Mouse (Mus musculus) testis, adult 2 months (tissue): ENCODE measurements around the gene Grin3b. TPM values are rescaled to one million over a fixed set of nuclear protein-coding genes. Genes with fewer than 3 reads are reported as not detected.

Source experiments
- H3K27ac ChIP-seq: fragments of 200-500 bp; 2 replicates; pipeline ENCODE4 v1.5.1; 2012; ENCODE audit warnings: low read depth, low read length; ENCODE audit not compliant: control insufficient read depth, insufficient read depth
- H3K27me3 ChIP-seq: fragments of 200-500 bp; 2 replicates; pipeline ENCODE4 v1.6.1; 2012; ENCODE audit warnings: mild to moderate bottlenecking, low read length, moderate library complexity; ENCODE audit not compliant: control insufficient read depth, insufficient read depth
- H3K36me3 ChIP-seq: fragments of 200-500 bp; 2 replicates; pipeline ENCODE4 v1.6.1; 2012; ENCODE audit warnings: mild to moderate bottlenecking, low read length; ENCODE audit not compliant: control insufficient read depth, insufficient read depth
- H3K4me1 ChIP-seq: fragments of 200-500 bp; 2 replicates; pipeline ENCODE4 v1.6.1; 2012; ENCODE audit warnings: low read length; ENCODE audit not compliant: control insufficient read depth, insufficient read depth
- H3K4me3 ChIP-seq: fragments of 200-500 bp; 2 replicates; pipeline ENCODE4 v1.5.1; 2012; ENCODE audit warnings: low read depth, mild to moderate bottlenecking, low read length, moderate library complexity, mixed read lengths; ENCODE audit not compliant: control insufficient read depth
- CTCF ChIP-seq: fragments of 200-500 bp; IDR thresholded peaks from 2 replicates; pipeline ENCODE4 v1.5.1; 2012; ENCODE audit warnings: low read depth, mild to moderate bottlenecking, inconsistent platforms, low read length, moderate library complexity; ENCODE audit not compliant: control insufficient read depth, insufficient read depth, insufficient replicate concordance
- POLR2A ChIP-seq: fragments of 200-500 bp; IDR thresholded peaks from 2 replicates; pipeline ENCODE4 v1.6.1; 2012; ENCODE audit warnings: low read depth, mild to moderate bottlenecking, inconsistent platforms, low read length, moderate library complexity; ENCODE audit not compliant: control insufficient read depth
- polyA plus RNA-seq: library from polyadenylated mRNA; depleted of rRNA; stranded (reverse); fragments of >200 nt; gene quantifications from 2 replicates; pipeline ENCODE4 v1.2.3, GENCODE M21; 2012

Grin3b gene
- polyA plus RNA-seq, 1 experiment = 17.4 TPM

DNA sequence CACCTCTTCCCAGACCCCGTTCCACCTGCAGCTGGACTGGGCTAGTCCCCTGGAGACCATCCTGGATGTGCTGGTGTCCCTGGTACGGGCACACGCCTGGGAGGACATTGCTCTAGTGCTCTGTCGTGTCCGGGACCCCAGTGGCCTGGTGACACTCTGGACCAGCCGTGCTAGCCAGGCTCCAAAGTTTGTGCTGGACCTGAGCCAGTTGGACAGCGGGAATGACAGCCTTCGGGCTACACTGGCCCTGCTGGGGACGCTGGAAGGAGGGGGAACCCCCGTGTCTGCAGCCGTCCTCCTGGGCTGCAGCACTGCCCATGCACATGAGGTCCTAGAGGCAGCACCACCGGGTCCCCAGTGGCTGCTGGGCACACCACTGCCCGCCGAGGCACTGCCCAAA is 2.3 kb downstream of the Grin3b start:
- Histone ChIP-seq H3K27me3 (no peaks in the 10 kb centered on the region), H3K4me3 (no peak overlapping the region), H3K4me1 (peaks cover 33% of the 10 kb centered on the region), H3K36me3 (no peaks in the 10 kb centered on the region), H3K27ac (no peak overlapping the region)
- no peak for TF ChIP-seq POLR2A
- no peak for TF ChIP-seq CTCF

DNA sequence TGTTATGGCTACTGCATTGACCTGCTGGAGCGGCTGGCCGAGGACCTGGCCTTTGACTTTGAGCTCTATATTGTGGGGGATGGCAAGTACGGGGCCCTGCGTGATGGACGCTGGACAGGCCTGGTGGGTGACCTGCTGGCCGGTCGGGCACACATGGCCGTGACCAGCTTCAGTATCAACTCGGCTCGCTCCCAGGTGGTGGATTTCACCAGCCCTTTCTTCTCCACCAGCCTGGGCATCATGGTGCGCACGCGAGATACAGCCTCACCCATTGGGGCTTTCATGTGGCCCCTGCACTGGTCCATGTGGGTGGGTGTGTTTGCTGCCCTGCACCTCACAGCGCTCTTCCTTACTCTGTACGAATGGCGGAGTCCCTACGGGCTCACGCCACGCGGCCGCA is 3.6 kb downstream of the Grin3b start:
- TF ChIP-seq POLR2A = no peak
- no peak for TF ChIP-seq CTCF
- Histone ChIP-seq H3K27ac (no peak overlapping the region), H3K27me3 (no peaks in the 10 kb centered on the region), H3K4me1 (peaks cover 36% of the 10 kb centered on the region), H3K4me3 (peak overlapping the region; percentile 39), H3K36me3 (no peaks in the 10 kb centered on the region; the same call in 1 of the 2 replicates)

- TF ChIP-seq CTCF = no peak
- TF ChIP-seq POLR2A = no peak
- H3K27me3 ChIP-seq = no peaks in the 10 kb centered on the region
- peaks cover 36% of the 10 kb centered on the region for H3K4me1 ChIP-seq
- no peak overlapping the region for H3K27ac ChIP-seq
- peak overlapping the region; percentile 39 for H3K4me3 ChIP-seq
- no peaks in the 10 kb centered on the region; the same call in 1 of the 2 replicates for H3K36me3 ChIP-seq
Measured at GRCm38 (mm10) chr10:79974668-79975067, 4.2 kb downstream of the Grin3b start.

DNA sequence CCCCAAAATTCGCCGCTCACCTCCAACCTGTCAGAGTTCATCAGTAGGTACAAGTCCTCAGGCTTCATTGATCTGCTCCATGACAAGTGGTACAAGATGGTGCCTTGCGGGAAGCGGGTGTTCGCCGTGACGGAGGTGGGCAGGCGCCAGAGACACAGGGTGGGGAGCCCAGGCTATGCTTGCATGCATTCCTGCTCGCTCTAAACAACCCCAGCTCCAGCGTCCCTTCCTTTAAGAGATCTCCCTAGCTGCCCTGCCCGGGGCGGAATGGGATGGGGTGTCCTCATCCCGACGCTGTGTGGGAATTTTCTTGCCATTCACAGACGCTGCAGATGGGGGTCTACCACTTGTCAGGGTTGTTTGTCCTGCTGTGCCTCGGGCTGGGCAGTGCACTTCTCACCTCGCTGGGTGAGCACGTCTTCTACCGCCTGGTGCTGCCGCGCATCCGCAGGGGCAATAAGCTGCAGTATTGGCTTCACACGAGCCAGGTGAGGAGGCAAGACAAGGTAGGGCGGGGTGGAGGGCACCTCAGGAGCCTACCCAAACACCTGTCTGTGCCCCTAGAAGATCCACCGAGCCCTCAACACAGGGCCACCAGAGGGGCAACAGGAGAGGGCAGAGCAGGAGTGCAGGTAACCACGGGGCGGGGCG is 5.7 kb downstream of the Grin3b start:
- no peaks in the 10 kb centered on the region for H3K27me3 ChIP-seq
- H3K4me3 ChIP-seq = peak overlapping the region; percentile 2
- H3K27ac ChIP-seq = no peak overlapping the region
- H3K36me3 ChIP-seq = no peaks in the 10 kb centered on the region; the same call in 1 of the 2 replicates
- no peak for TF ChIP-seq CTCF
- TF ChIP-seq POLR2A = no peak
- H3K4me1 ChIP-seq = peaks cover 28% of the 10 kb centered on the region

DNA sequence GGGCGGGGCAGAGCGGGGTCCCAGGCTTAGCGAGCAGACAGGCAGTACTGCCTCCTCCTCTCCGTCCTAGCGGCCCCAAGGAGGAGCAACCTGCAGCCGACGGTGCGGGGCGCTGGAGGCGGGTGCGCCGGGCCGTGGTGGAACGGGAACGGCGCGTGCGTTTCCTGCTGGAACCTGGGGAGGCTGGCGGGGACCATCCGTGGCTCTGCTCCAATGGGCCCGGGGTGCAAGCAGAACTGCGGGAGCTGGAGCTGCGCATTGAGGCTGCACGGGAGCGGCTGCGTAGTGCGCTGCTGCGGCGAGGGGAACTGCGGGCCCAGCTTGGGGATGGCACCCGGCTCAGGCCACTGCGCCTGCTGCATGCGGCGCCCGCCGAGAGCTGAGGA is 6.2 kb downstream of the Grin3b start:
- Histone ChIP-seq H3K36me3 (no peaks in the 10 kb centered on the region; the same call in 1 of the 2 replicates), H3K4me1 (peaks cover 27% of the 10 kb centered on the region), H3K4me3 (no peak overlapping the region; the same call in 1 of the 2 replicates), H3K27ac (no peak overlapping the region), H3K27me3 (no peaks in the 10 kb centered on the region)
- TF ChIP-seq CTCF = no peak
- no peak for TF ChIP-seq POLR2A

- H3K4me3 ChIP-seq = no peak overlapping the region; the same call in none of the 2 replicates
- H3K27ac ChIP-seq = no peak overlapping the region
- TF ChIP-seq POLR2A (no peak), CTCF (no peak)
- H3K4me1 ChIP-seq = peaks cover 27% of the 10 kb centered on the region
- H3K27me3 ChIP-seq = no peaks in the 10 kb centered on the region
- H3K36me3 ChIP-seq = no peaks in the 10 kb centered on the region; the same call in 1 of the 2 replicates
Measured at GRCm38 (mm10) chr10:79977324-79977723, 6.8 kb downstream of the Grin3b start.

GRCm38 (mm10) chr10:79978061-79978460 is 7.5 kb downstream of the Grin3b start:
- Histone ChIP-seq H3K27ac (no peak overlapping the region), H3K4me1 (peaks cover 33% of the 10 kb centered on the region), H3K36me3 (no peaks in the 10 kb centered on the region; the same call in 1 of the 2 replicates), H3K4me3 (no peak overlapping the region), H3K27me3 (no peaks in the 10 kb centered on the region)
- TF ChIP-seq POLR2A (no peak), CTCF (no peak)
